In the genomic region with DNA sequence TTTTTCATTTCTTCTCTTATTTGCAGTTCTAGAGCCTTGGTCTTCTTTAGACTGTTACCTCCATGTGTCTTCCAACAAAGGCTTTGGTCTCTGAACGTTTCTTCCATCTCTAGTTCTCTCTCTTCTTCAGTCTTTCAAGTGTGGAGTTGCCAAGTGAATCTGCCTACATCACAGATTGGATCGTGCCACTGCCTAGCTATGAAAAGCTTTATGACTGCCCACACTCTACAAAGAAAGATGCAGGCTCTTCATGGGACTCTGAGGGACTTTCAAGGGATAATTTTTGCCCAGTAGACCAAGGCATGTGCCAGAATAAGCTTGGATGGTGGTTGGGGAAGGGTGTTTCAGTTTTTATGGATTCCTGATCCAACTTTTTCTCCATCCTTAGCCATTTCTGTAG, we compare ENCODE assay signal across 14 mouse cellular contexts.
"Had no signal": no experiment of that assay in that cellular context is flagged by ENCODE, and none has a peak within 500 bp of the region (broad histone marks: within the 10 kb centered on the region; RNA-seq: fewer than 3 reads in every experiment).

No protein-coding gene starts in this region.

- DNase-seq: gastrocnemius, postnatal 14 days; gastrocnemius, postnatal 36 days; heart, adult 11 months; heart, adult 2 months; heart, postnatal 14 days; heart, postnatal 36 days; kidney, adult 11 months; kidney, adult 2 months; kidney, adult 9 months; kidney, postnatal 14 days; kidney, postnatal 36 days; layer of hippocampus, adult 9-11 months; layer of hippocampus, postnatal 36 days; left cerebral cortex, postnatal 4 days had no signal
